Mouse (Mus musculus) forebrain, embryonic 16.5 days (tissue): ENCODE measurements at regions not wholly inside any gene's neighbourhood (a gene's known extent, or its start where the extent isn't known, plus 50 kb on each side); places are given as distances from the start of the nearest gene placed in this dataset.

Experiments
- ATAC-seq: fragments of 200-750 bp; cut with Nextera tagmentation; 2 replicates; pipeline ENCODE4 v1.8.0; 2017; ENCODE audit warnings: mild to moderate bottlenecking, moderate library complexity
- H3K27ac ChIP-seq: fragments of 300-500 bp; sonication (generic); 2 replicates; pipeline ENCODE4 v1.5.1; 2014; ENCODE audit warnings: low read length, control low read depth
- H3K27me3 ChIP-seq: fragments of 300-500 bp; sonication (generic); replicated peaks from 2 replicates; pipeline ENCODE4 v1.6.1; 2014; ENCODE audit warnings: low read length; ENCODE audit not compliant: control insufficient read depth, insufficient read depth
- H3K36me3 ChIP-seq: fragments of 300-500 bp; sonication (generic); 2 replicates; pipeline ENCODE4 v1.6.1; 2014; ENCODE audit not compliant: control insufficient read depth, insufficient read depth
- H3K4me1 ChIP-seq: fragments of 300-500 bp; sonication (generic); replicated peaks from 2 replicates; pipeline ENCODE4 v1.6.1; 2014; ENCODE audit warnings: low read length; ENCODE audit not compliant: control insufficient read depth, insufficient read depth
- H3K4me2 ChIP-seq: fragments of 300-500 bp; sonication (generic); 2 replicates; pipeline ENCODE4 v1.6.1; 2014; ENCODE audit warnings: mild to moderate bottlenecking, low read length, control low read depth
- H3K4me3 ChIP-seq: fragments of 300-500 bp; sonication (generic); replicated peaks from 2 replicates; pipeline ENCODE4 v1.5.1; 2014; ENCODE audit warnings: mild to moderate bottlenecking, low read length, control low read depth
- H3K9ac ChIP-seq: fragments of 300-500 bp; sonication (generic); replicated peaks from 2 replicates; pipeline ENCODE4 v1.6.1; 2014; ENCODE audit warnings: low read depth, low read length, control low read depth
- H3K9me3 ChIP-seq: fragments of 300-500 bp; sonication (generic); 2 replicates; pipeline ENCODE4 v1.6.1; 2016; ENCODE audit warnings: low read length; ENCODE audit not compliant: control insufficient read depth
- WGBS: fragments of 180-500 bp; shearing (Covaris S2); extraction: QIAGEN DNeasy Blood & Tissue Kit; methylation state at CpG from one replicate; pipeline ENCODE4 v1.1.7; 2014; 5-methylcytosine and 5-hydroxymethylcytosine counted together

DNA sequence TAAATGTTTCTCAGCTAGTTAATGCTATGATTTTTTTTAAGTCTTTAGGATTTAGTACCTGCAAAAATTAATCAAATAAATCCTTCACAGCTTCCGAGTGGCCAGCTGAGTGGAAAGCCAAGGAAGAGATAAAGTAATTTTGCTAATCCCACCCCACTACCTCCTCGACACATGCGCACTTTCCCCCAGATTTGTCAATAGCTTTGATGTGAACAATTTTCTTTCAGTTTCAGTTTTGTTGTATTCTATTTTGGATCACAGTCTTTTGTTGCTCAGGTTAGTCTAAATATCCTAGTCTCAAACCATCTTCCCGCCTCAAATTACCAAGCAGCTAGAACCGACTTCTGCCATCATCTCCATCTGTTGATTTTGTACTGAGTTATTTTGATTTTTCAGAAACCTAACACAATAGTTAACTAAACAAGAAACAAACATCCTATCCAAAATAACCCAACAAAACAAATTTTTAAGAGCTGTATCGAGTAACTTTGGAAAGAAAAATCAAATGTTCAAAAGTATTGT lies 141.4 kb upstream of the Tbx18 start:
- no peak for ATAC-seq
- H3K27ac ChIP-seq, result no peak overlapping the region
- 90% methylated on average over 6 of the region's 6 CpGs for WGBS

DNA sequence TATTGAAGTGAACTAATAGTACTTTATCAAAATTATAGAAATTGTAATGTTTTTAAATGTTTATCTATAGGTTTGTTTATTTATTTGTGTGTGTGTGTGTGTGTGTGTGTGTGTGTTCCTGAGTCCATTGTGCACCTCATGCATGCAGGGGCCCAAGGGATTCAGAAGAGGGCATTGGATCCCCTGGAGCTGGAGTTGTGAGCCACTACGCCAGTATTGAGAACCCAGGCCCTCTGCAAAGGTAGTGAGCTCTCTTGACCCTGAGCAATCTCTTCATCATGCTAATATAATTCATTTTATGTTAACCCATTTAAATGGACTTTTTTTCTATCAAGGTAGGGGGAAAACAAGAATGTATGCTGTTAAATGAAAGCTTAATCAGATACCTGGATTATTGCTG lies 151.5 kb upstream of the Tbx18 start:
- ATAC-seq, result peak; percentile 56; the same call in 1 of the 2 replicates
- H3K4me3 ChIP-seq, result no peak overlapping the region
- WGBS, result 40% methylated on average over 1 of the region's 1 CpGs
- no peaks in the 10 kb centered on the region for H3K36me3 ChIP-seq
- H3K9me3 ChIP-seq, result no peaks in the 10 kb centered on the region; the same call in 1 of the 2 replicates
- H3K4me1 ChIP-seq, result no peaks in the 10 kb centered on the region
- no peaks in the 10 kb centered on the region for H3K27me3 ChIP-seq
- no peak overlapping the region for H3K9ac ChIP-seq
- H3K27ac ChIP-seq, result no peak overlapping the region
- no peak overlapping the region for H3K4me2 ChIP-seq

More for the DNA sequence above, 141.4 kb upstream of the Tbx18 start:
- Histone ChIP-seq H3K4me3 (no peak overlapping the region), H3K4me2 (no peak overlapping the region), H3K27me3 (no peaks in the 10 kb centered on the region), H3K9me3 (no peaks in the 10 kb centered on the region), H3K9ac (no peak overlapping the region), H3K36me3 (no peaks in the 10 kb centered on the region), H3K4me1 (no peaks in the 10 kb centered on the region)

DNA sequence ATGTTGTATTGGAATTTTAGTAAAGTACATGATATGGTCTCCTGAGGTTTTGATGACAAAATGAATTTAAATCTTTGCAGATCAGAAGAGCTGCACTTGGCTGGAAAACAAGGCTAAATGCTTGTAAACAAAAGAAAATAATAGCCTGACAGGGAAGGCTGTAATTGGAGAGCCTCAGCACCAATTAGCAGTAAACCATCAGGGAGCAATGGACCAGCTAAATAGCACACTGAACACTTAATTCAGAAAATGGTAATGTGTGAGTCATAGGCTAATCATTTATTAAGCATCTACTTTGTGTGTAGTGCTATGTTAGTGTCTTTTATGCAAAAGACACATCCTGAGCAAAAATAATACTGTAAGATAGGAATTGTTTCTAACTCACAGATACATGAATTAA lies 152.0 kb upstream of the Tbx18 start:
- ATAC-seq, result peak; percentile 95

DNA sequence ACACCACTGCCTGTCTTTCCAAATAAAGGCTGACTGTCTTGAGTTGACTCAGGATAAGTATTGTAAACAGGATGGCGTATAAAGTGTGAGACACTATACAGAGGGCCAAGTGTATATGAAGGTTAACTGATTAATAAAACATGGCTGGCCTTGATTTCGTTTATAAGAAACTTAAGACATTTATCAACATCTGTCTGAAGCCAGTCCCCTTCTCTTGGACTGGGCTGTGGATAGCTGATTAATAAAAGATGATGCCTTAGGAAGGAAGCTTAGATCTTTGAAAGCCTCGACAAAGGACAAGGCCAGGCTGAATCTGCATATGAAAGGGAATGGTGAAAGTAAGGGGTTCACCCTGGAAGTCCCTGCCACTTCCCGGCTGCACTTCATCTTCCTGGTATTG lies 163.0 kb upstream of the Tbx18 start:
- H3K27me3 ChIP-seq, result no peaks in the 10 kb centered on the region
- 11% methylated on average over 4 of the region's 4 CpGs for WGBS
- ATAC-seq, result no peak
- H3K27ac ChIP-seq, result no peak overlapping the region
- no peaks in the 10 kb centered on the region for H3K36me3 ChIP-seq
- peaks cover 3% of the 10 kb centered on the region; the same call in 1 of the 2 replicates for H3K4me1 ChIP-seq
- H3K9ac ChIP-seq, result no peak overlapping the region
- H3K9me3 ChIP-seq, result no peaks in the 10 kb centered on the region
- no peak overlapping the region for H3K4me2 ChIP-seq
- H3K4me3 ChIP-seq, result no peak overlapping the region

More for the DNA sequence above, 152.0 kb upstream of the Tbx18 start:
- H3K27me3 ChIP-seq, result no peaks in the 10 kb centered on the region
- no peak overlapping the region for H3K4me2 ChIP-seq
- H3K9ac ChIP-seq, result no peak overlapping the region
- no peaks in the 10 kb centered on the region for H3K4me1 ChIP-seq
- H3K9me3 ChIP-seq, result no peaks in the 10 kb centered on the region
- H3K4me3 ChIP-seq, result no peak overlapping the region
- no peak overlapping the region for H3K27ac ChIP-seq
- no peaks in the 10 kb centered on the region for H3K36me3 ChIP-seq

GRCm38 (mm10) chr9:87894596-87894995 lies 163.5 kb upstream of the Tbx18 start:
- ATAC-seq, result no peak

GRCm38 (mm10) chr9:87895526-87895925 lies 164.5 kb upstream of the Tbx18 start:
- Histone ChIP-seq H3K9me3 (no peaks in the 10 kb centered on the region), H3K4me2 (no peak overlapping the region), H3K27me3 (no peaks in the 10 kb centered on the region), H3K9ac (no peak overlapping the region), H3K36me3 (no peaks in the 10 kb centered on the region), H3K27ac (no peak overlapping the region), H3K4me3 (no peak overlapping the region), H3K4me1 (peaks cover 3% of the 10 kb centered on the region; the same call in 1 of the 2 replicates)
- ATAC-seq, result no peak
- 85% methylated on average over 4 of the region's 4 CpGs for WGBS

More at GRCm38 (mm10) chr9:87894596-87894995, 163.5 kb upstream of the Tbx18 start:
- H3K4me2 ChIP-seq, result no peak overlapping the region
- H3K36me3 ChIP-seq, result no peaks in the 10 kb centered on the region
- no peaks in the 10 kb centered on the region for H3K9me3 ChIP-seq
- no peak overlapping the region for H3K9ac ChIP-seq
- no peak overlapping the region for H3K27ac ChIP-seq
- H3K4me3 ChIP-seq, result no peak overlapping the region
- H3K27me3 ChIP-seq, result no peaks in the 10 kb centered on the region
- WGBS, result 43% methylated on average over 3 of the region's 3 CpGs
- H3K4me1 ChIP-seq, result peaks cover 3% of the 10 kb centered on the region; the same call in 1 of the 2 replicates

DNA sequence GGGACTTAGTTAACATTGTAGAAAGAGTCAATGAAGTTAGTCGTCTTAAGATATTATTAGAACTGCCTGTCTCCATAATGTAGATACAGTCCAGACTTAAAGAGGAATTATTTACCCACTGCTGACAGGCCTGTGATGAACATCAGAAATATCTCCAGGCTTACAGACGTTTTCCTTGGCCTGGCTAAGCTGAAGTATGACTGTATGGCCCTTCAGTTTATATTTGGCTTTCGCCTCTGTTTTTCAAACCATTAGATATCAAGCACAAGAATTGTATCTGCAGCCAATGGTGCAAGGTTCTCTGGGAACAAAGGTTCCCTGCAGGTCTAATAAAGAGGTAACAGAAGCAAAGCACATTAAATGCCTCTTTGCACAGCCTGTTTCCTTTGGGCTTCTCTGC lies 166.3 kb upstream of the Tbx18 start:
- Histone ChIP-seq H3K36me3 (no peaks in the 10 kb centered on the region), H3K4me1 (peaks cover 3% of the 10 kb centered on the region; the same call in 1 of the 2 replicates), H3K27ac (no peak overlapping the region), H3K4me3 (no peak overlapping the region), H3K4me2 (no peak overlapping the region), H3K9ac (no peak overlapping the region), H3K27me3 (no peaks in the 10 kb centered on the region), H3K9me3 (no peaks in the 10 kb centered on the region)
- ATAC-seq, result no peak
- 76% methylated on average over 3 of the region's 3 CpGs for WGBS

GRCm38 (mm10) chr9:87899368-87899767 lies 168.3 kb upstream of the Tbx18 start:
- H3K36me3 ChIP-seq, result no peaks in the 10 kb centered on the region
- ATAC-seq, result no peak
- no peak overlapping the region for H3K4me3 ChIP-seq
- 62% methylated on average over 5 of the region's 5 CpGs for WGBS
- H3K4me2 ChIP-seq, result no peak overlapping the region
- H3K27ac ChIP-seq, result no peak overlapping the region
- 0 out of 2 replicates have a peak, but pooled peaks cover under 1% of the 10 kb centered on the region for H3K4me1 ChIP-seq
- H3K9ac ChIP-seq, result no peak overlapping the region
- H3K27me3 ChIP-seq, result no peaks in the 10 kb centered on the region
- H3K9me3 ChIP-seq, result no peaks in the 10 kb centered on the region

GRCm38 (mm10) chr9:87899800-87900199 lies 168.7 kb upstream of the Tbx18 start:
- H3K4me2 ChIP-seq, result no peak overlapping the region

DNA sequence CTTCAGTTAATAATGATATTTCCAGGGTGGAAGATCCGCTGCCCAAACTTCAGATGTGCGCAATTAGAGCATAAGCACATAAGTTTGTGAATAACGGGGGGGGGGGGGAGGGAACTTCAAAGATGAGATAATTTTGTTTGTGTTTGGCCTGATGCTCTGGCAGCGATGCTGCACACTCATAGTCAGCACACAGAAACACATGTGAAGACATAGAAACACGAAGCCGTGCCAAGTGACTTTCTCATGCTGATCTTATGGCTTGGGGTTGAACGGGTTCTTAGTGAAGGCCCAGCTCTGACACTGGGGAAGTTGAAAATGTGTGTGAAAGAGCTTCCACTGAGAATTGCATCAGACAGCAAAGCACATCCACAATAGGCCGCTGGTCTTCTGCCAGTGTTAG lies 190.2 kb upstream of the Tbx18 start:
- Histone ChIP-seq H3K27me3 (no peaks in the 10 kb centered on the region), H3K9me3 (no peaks in the 10 kb centered on the region), H3K4me3 (no peak overlapping the region), H3K4me1 (no peaks in the 10 kb centered on the region), H3K4me2 (no peak overlapping the region), H3K36me3 (no peaks in the 10 kb centered on the region), H3K9ac (no peak overlapping the region), H3K27ac (no peak overlapping the region)
- 88% methylated on average over 8 of the region's 8 CpGs for WGBS
- ATAC-seq, result no peak

More at GRCm38 (mm10) chr9:87899800-87900199, 168.7 kb upstream of the Tbx18 start:
- no peaks in the 10 kb centered on the region for H3K36me3 ChIP-seq
- no peak overlapping the region for H3K27ac ChIP-seq
- H3K4me3 ChIP-seq, result no peak overlapping the region
- 44% methylated on average over 7 of the region's 7 CpGs for WGBS
- no peaks in the 10 kb centered on the region for H3K27me3 ChIP-seq
- ATAC-seq, result no peak
- H3K9me3 ChIP-seq, result no peaks in the 10 kb centered on the region
- no peaks in the 10 kb centered on the region for H3K4me1 ChIP-seq
- no peak overlapping the region for H3K9ac ChIP-seq
